Mouse (Mus musculus) heart, embryonic 11.5 days (tissue): Measurements from ENCODE around the gene Lcn9. TPM values are rescaled to one million over a fixed set of nuclear protein-coding genes. Genes with fewer than 3 reads are reported as not detected.

Source experiments
- ATAC-seq: fragments of 200-750 bp; cut with Nextera tagmentation; replicated peaks from 2 replicates; pipeline ENCODE4 v1.8.0; 2017; ENCODE audit warnings: moderate library complexity; ENCODE audit not compliant: insufficient number of reproducible peaks, low FRiP score, low TSS enrichment
- H3K27ac ChIP-seq: fragments of 300-500 bp; sonication (generic); 2 replicates; pipeline ENCODE4 v1.5.1; 2014; ENCODE audit warnings: mild to moderate bottlenecking, low read depth, low read length
- H3K27me3 ChIP-seq: fragments of 300-500 bp; sonication (generic); 2 replicates; pipeline ENCODE4 v1.6.1; 2014; ENCODE audit warnings: mild to moderate bottlenecking, low read length, mixed read lengths; ENCODE audit not compliant: control insufficient read depth, insufficient read depth
- H3K36me3 ChIP-seq: fragments of 300-500 bp; sonication (generic); 2 replicates; pipeline ENCODE4 v1.6.1; 2014; ENCODE audit warnings: mild to moderate bottlenecking, low read length, moderate library complexity, mixed read lengths; ENCODE audit not compliant: control insufficient read depth, insufficient read depth
- H3K4me1 ChIP-seq: fragments of 300-500 bp; sonication (generic); 2 replicates; pipeline ENCODE4 v1.6.1; 2014; ENCODE audit warnings: low read length; ENCODE audit not compliant: control insufficient read depth, insufficient read depth
- H3K4me2 ChIP-seq: fragments of 300-500 bp; sonication (generic); 2 replicates; pipeline ENCODE4 v1.6.1; 2014; ENCODE audit warnings: mild to moderate bottlenecking, moderate library complexity
- H3K4me3 ChIP-seq: fragments of 300-500 bp; sonication (generic); 2 replicates; pipeline ENCODE4 v1.5.1; 2014; ENCODE audit warnings: low read depth, low read length
- H3K9ac ChIP-seq: fragments of 300-500 bp; sonication (generic); 2 replicates; pipeline ENCODE4 v1.6.1; 2014; ENCODE audit warnings: mild to moderate bottlenecking, low read depth, low read length, moderate library complexity
- H3K9me3 ChIP-seq: fragments of 300-500 bp; sonication (generic); replicated peaks from 2 replicates; pipeline ENCODE4 v1.6.1; 2016; ENCODE audit warnings: low read length; ENCODE audit not compliant: control insufficient read depth
- WGBS: fragments of 180-500 bp; shearing (Covaris S2); extraction: QIAGEN DNeasy Blood & Tissue Kit; methylation state at CpG from one replicate; pipeline ENCODE4 v1.1.7; 2014; ENCODE audit not compliant: insufficient replicate concordance; 5-methylcytosine and 5-hydroxymethylcytosine counted together
- polyA plus RNA-seq: library from polyadenylated mRNA; unstranded; fragments of >200 nt; fragmentation: Nextera tagmentation; extraction: Ambion mirVana; gene quantifications from 2 replicates; pipeline ENCODE4 v1.2.1, GENCODE M21; 2014

Lcn9 gene
- polyA plus RNA-seq, 1 experiment from 2014 or later, result not detected

DNA sequence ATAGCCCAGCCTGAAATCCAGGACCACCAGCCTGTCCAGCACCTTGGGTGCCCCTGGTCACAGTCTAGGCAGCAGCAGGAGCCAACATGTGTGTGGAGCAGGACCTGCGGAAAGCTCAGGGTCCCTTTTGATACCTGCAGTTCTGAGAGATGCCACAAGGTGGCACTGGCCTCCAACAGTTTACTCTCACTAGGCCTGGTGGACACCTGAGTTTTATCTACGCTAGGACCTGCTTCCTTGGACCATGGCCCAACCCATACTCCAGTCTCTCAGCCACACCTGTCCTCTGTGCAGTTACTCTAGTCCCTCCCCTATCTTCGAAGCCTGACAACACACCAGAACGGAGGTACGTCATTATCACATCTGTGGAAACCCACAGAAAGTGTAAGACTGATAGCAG, 13.3 kb downstream of the Lcn9 start:
- Histone ChIP-seq H3K9ac (no peak overlapping the region), H3K4me3 (no peak overlapping the region), H3K27me3 (no peaks in the 10 kb centered on the region), H3K4me2 (no peak overlapping the region), H3K27ac (no peak overlapping the region), H3K9me3 (no peaks in the 10 kb centered on the region), H3K4me1 (no peaks in the 10 kb centered on the region), H3K36me3 (no peaks in the 10 kb centered on the region)
- no peak for ATAC-seq
- WGBS, result 38% methylated on average over 5 of the region's 5 CpGs

GRCm38 (mm10) chr2:25842161-25842560, 19.2 kb downstream of the Lcn9 start:
- Histone ChIP-seq H3K27ac (no peak overlapping the region), H3K9me3 (no peaks in the 10 kb centered on the region), H3K27me3 (peaks cover 9% of the 10 kb centered on the region; the same call in 1 of the 2 replicates), H3K4me3 (no peak overlapping the region), H3K4me2 (no peak overlapping the region), H3K36me3 (no peaks in the 10 kb centered on the region), H3K4me1 (no peaks in the 10 kb centered on the region), H3K9ac (no peak overlapping the region)
- ATAC-seq, result no peak
- WGBS, result 51% methylated on average over 4 of the region's 4 CpGs

GRCm38 (mm10) chr2:25842758-25843157, 19.8 kb downstream of the Lcn9 start:
- H3K4me2 ChIP-seq, result no peak overlapping the region
- no peak overlapping the region for H3K27ac ChIP-seq
- peaks cover 9% of the 10 kb centered on the region; the same call in 1 of the 2 replicates for H3K27me3 ChIP-seq
- no peak overlapping the region for H3K9ac ChIP-seq
- no peak for ATAC-seq
- no peaks in the 10 kb centered on the region for H3K4me1 ChIP-seq
- no peak overlapping the region for H3K4me3 ChIP-seq
- no peaks in the 10 kb centered on the region for H3K36me3 ChIP-seq
- WGBS, result 68% methylated on average over 1 of the region's 1 CpGs
- no peaks in the 10 kb centered on the region for H3K9me3 ChIP-seq

- no peak overlapping the region for H3K4me2 ChIP-seq
- H3K4me3 ChIP-seq, result no peak overlapping the region
- no peak for ATAC-seq
- no peak overlapping the region for H3K27ac ChIP-seq
- no peak overlapping the region for H3K9ac ChIP-seq
- no peaks in the 10 kb centered on the region for H3K9me3 ChIP-seq
- H3K36me3 ChIP-seq, result no peaks in the 10 kb centered on the region
- H3K27me3 ChIP-seq, result peaks cover 9% of the 10 kb centered on the region; the same call in 1 of the 2 replicates
- no peaks in the 10 kb centered on the region for H3K4me1 ChIP-seq
- WGBS, result 84% methylated on average over 3 of the region's 3 CpGs
Measured at GRCm38 (mm10) chr2:25844097-25844496, 21.1 kb downstream of the Lcn9 start.

GRCm38 (mm10) chr2:25846516-25846915, 23.6 kb downstream of the Lcn9 start:
- ATAC-seq, result no peak
- H3K4me2 ChIP-seq, result no peak overlapping the region
- WGBS, result 85% methylated on average over 8 of the region's 8 CpGs
- H3K9me3 ChIP-seq, result no peaks in the 10 kb centered on the region
- H3K27ac ChIP-seq, result no peak overlapping the region
- H3K9ac ChIP-seq, result no peak overlapping the region
- no peak overlapping the region for H3K4me3 ChIP-seq
- H3K27me3 ChIP-seq, result peaks cover 9% of the 10 kb centered on the region; the same call in 1 of the 2 replicates
- no peaks in the 10 kb centered on the region for H3K36me3 ChIP-seq
- no peaks in the 10 kb centered on the region for H3K4me1 ChIP-seq

DNA sequence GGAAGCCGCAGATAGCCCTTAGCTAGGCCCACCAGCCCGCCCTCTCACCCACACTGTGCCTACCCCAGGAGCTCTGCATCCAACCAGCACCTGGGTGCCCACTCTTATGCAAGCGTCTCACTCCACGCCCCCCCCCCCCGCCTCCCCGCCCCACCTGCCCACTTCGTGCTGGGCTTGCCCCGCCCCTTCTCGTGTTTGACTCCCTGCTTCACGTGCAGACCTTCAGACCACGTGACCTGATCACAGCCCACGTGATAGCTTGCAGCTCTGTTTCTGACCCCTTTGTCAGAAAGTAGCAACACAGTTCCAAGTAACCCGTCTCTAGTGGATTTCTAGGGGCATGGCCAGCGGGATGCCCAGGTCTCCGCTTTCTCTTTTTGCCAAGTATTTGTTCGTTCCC, 24.3 kb downstream of the Lcn9 start, which contains the start of gene Sohlh1:
TSS of gene Sohlh1 (minus strand) at position 23 of the 400 bp plus-strand sequence.
- H3K4me1 ChIP-seq, result no peaks in the 10 kb centered on the region
- ATAC-seq, result no peak
- peaks cover 9% of the 10 kb centered on the region; the same call in 1 of the 2 replicates for H3K27me3 ChIP-seq
- H3K27ac ChIP-seq, result no peak within 1 kb of the TSS
- H3K4me2 ChIP-seq, result no peak within 1 kb of the TSS
- H3K36me3 ChIP-seq, result no peaks in the 10 kb centered on the region
- 79% methylated on average over 16 of the region's 16 CpGs for WGBS
- H3K4me3 ChIP-seq, result no peak within 1 kb of the TSS
- no peaks in the 10 kb centered on the region for H3K9me3 ChIP-seq
- no peak within 1 kb of the TSS for H3K9ac ChIP-seq

- ATAC-seq, result no peak
- Histone ChIP-seq H3K9ac (no peak overlapping the region), H3K36me3 (no peaks in the 10 kb centered on the region), H3K27ac (no peak overlapping the region), H3K9me3 (no peaks in the 10 kb centered on the region), H3K4me1 (no peaks in the 10 kb centered on the region), H3K4me3 (no peak overlapping the region), H3K4me2 (no peak overlapping the region), H3K27me3 (no peaks in the 10 kb centered on the region)
- WGBS, result 16% methylated on average over 4 of the region's 4 CpGs
Measured at GRCm38 (mm10) chr2:25850330-25850729, 27.4 kb downstream of the Lcn9 start.

- H3K27ac ChIP-seq, result no peak overlapping the region
- H3K4me2 ChIP-seq, result no peak overlapping the region
- H3K9ac ChIP-seq, result no peak overlapping the region
- H3K36me3 ChIP-seq, result no peaks in the 10 kb centered on the region
- ATAC-seq, result no peak
- H3K9me3 ChIP-seq, result no peaks in the 10 kb centered on the region
- 53% methylated on average over 3 of the region's 3 CpGs for WGBS
- no peaks in the 10 kb centered on the region for H3K27me3 ChIP-seq
- H3K4me1 ChIP-seq, result no peaks in the 10 kb centered on the region
- no peak overlapping the region for H3K4me3 ChIP-seq
Measured at GRCm38 (mm10) chr2:25852626-25853025, 29.7 kb downstream of the Lcn9 start.

DNA sequence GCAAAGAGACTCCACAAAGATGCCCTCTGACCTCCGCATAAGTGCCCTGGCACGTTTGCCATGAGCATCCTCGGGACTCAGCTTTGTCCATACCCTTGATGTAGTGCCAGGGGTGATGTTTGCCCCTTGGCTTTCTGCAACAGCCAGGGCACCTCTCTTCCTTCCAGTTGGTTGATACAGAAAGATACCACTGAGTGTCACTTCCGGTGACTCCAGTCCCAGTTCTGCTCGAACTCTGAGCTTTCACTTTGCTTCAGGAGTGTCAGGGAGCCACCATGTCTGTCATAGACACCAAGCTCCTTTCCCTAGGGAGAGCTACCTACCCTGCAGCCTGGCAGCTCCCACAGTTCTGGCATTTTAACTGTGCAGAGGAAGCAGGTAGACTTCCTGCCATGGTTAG, 31.0 kb downstream of the Lcn9 start:
- Histone ChIP-seq H3K4me2 (no peak overlapping the region), H3K27ac (no peak overlapping the region), H3K4me1 (no peaks in the 10 kb centered on the region), H3K9me3 (no peaks in the 10 kb centered on the region), H3K36me3 (no peaks in the 10 kb centered on the region), H3K27me3 (no peaks in the 10 kb centered on the region), H3K9ac (no peak overlapping the region), H3K4me3 (no peak overlapping the region)
- no peak for ATAC-seq
- 76% methylated on average over 5 of the region's 5 CpGs for WGBS
